Mouse (Mus musculus) intestine, embryonic 16.5 days (tissue): ENCODE results near the gene Megf8. TPM values are rescaled to one million over a fixed set of nuclear protein-coding genes. Genes with fewer than 3 reads are reported as not detected.
A peak's percentile ranks its signal among the peaks of the same experiment; 100 is the strongest.

Experiments
- ATAC-seq: fragments of 200-750 bp; cut with Nextera tagmentation; 2 replicates; pipeline ENCODE4 v1.8.0; 2017; ENCODE audit warnings: moderate TSS enrichment, moderate library complexity
- H3K27ac ChIP-seq: fragments of 300-500 bp; sonication (generic); 2 replicates; pipeline ENCODE4 v1.5.1; 2014; ENCODE audit warnings: mild to moderate bottlenecking, low read length
- H3K27me3 ChIP-seq: fragments of 300-500 bp; sonication (generic); replicated peaks from 2 replicates; pipeline ENCODE4 v1.6.1; 2014; ENCODE audit warnings: low read length, control low read depth, mixed read lengths; ENCODE audit not compliant: control insufficient read depth, insufficient read depth
- H3K36me3 ChIP-seq: fragments of 300-500 bp; sonication (generic); 2 replicates; pipeline ENCODE4 v1.6.1; 2014; ENCODE audit warnings: low read length, control low read depth; ENCODE audit not compliant: control insufficient read depth, insufficient read depth
- H3K4me1 ChIP-seq: fragments of 300-500 bp; sonication (generic); 2 replicates; pipeline ENCODE4 v1.6.1; 2014; ENCODE audit warnings: low read length, control low read depth, mixed read lengths; ENCODE audit not compliant: control insufficient read depth, insufficient read depth
- H3K4me2 ChIP-seq: fragments of 300-500 bp; sonication (generic); 2 replicates; pipeline ENCODE4 v1.6.1; 2014; ENCODE audit warnings: low read depth, low read length, control low read depth
- H3K4me3 ChIP-seq: fragments of 300-500 bp; sonication (generic); 2 replicates; pipeline ENCODE4 v1.5.1; 2014; ENCODE audit warnings: mild to moderate bottlenecking, low read length
- H3K9ac ChIP-seq: fragments of 300-500 bp; sonication (generic); 2 replicates; pipeline ENCODE4 v1.6.1; 2014; ENCODE audit warnings: low read depth, low read length
- H3K9me3 ChIP-seq: fragments of 300-500 bp; sonication (generic); 2 replicates; pipeline ENCODE4 v1.6.1; 2016; ENCODE audit warnings: low read length, control low read depth; ENCODE audit not compliant: control insufficient read depth
- WGBS: fragments of 180-500 bp; shearing (Covaris S2); extraction: QIAGEN DNeasy Blood & Tissue Kit; methylation state at CpG from one replicate; pipeline ENCODE4 v1.1.7; 2014; 5-methylcytosine and 5-hydroxymethylcytosine counted together
- polyA plus RNA-seq: library from polyadenylated mRNA; unstranded; fragments of >200 nt; fragmentation: Nextera tagmentation; extraction: Ambion mirVana; gene quantifications from 2 replicates; pipeline ENCODE4 v1.2.1, GENCODE M21; 2015

Megf8 gene
- 6.8 and 7.1 TPM in 2 replicates for polyA plus RNA-seq

DNA sequence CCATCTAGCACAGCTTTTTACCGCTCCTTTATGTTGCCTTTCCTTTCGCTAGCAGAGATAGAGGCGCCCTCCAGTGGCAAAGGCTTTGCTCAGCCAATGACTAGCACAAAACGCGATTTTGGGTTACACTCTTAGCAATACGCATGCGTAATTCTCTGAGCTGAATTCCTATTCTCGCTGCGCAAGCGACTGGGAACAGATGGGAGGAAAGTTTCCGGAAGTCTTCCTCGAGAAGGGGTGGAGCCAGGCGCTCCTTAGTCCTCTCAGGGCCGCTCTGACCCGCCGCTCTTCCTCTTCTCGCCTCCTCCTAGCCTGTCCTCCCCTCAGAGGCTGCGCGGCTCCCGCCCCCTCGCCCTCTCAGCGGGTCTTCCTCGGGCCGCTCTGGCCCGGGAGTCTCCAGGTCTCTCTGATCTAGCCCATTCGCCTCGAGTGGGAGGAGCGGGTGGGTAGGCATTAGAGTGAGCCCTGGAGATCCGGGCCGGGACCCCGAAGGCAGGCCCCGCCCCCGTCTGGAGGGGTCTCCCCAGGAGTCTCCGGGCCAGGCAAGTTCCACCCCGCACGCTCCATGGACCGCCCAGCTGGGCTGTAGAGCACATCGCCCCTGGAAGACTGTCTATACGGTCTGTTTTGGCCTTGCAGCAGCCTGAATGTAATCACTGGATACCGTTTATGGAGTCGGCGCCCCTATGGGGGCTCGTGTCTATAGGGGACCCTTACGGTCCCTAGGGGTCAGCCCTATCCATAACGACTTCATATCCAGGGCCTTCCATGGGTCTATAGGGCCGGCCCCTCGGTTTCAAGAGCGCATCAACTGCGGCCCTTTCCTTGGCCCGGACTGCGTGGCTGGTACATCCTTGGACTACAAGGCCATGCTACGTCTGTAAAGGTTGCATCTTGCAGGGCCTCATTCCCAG is at the start of gene Megf8:
TSS of gene Megf8 (plus strand) at position 633 of the 914 bp plus-strand sequence.
- Histone ChIP-seq H3K4me2 (peak within 1 kb of the TSS; percentile 93), H3K36me3 (no peaks in the 10 kb centered on the region), H3K4me3 (peak within 1 kb of the TSS; percentile 60), H3K9me3 (no peaks in the 10 kb centered on the region), H3K27me3 (peaks cover 33% of the 10 kb centered on the region), H3K4me1 (peaks cover 27% of the 10 kb centered on the region), H3K27ac (peak within 1 kb of the TSS; percentile 67), H3K9ac (peak within 1 kb of the TSS; percentile 84)
- WGBS = 1% methylated on average over 52 of the region's 52 CpGs
- ATAC-seq = peak; percentile 98

GRCm38 (mm10) chr7:25267301-25267750 is 49.6 kb upstream of the Megf8 start, which contains the start of gene Cic:
TSS of gene Cic (plus strand) at chr7:25267704.
- peak within 1 kb of the TSS; percentile 94 for H3K9ac ChIP-seq
- H3K4me2 ChIP-seq = peak within 1 kb of the TSS; percentile 80
- H3K27me3 ChIP-seq = no peaks in the 10 kb centered on the region
- peak; percentile 88 for ATAC-seq
- 0% methylated on average over 29 of the region's 29 CpGs for WGBS
- peaks cover 19% of the 10 kb centered on the region for H3K4me1 ChIP-seq
- H3K36me3 ChIP-seq = no peaks in the 10 kb centered on the region; the same call in 1 of the 2 replicates
- peak within 1 kb of the TSS; percentile 81 for H3K27ac ChIP-seq
- peak within 1 kb of the TSS; percentile 87 for H3K4me3 ChIP-seq
- no peaks in the 10 kb centered on the region for H3K9me3 ChIP-seq

DNA sequence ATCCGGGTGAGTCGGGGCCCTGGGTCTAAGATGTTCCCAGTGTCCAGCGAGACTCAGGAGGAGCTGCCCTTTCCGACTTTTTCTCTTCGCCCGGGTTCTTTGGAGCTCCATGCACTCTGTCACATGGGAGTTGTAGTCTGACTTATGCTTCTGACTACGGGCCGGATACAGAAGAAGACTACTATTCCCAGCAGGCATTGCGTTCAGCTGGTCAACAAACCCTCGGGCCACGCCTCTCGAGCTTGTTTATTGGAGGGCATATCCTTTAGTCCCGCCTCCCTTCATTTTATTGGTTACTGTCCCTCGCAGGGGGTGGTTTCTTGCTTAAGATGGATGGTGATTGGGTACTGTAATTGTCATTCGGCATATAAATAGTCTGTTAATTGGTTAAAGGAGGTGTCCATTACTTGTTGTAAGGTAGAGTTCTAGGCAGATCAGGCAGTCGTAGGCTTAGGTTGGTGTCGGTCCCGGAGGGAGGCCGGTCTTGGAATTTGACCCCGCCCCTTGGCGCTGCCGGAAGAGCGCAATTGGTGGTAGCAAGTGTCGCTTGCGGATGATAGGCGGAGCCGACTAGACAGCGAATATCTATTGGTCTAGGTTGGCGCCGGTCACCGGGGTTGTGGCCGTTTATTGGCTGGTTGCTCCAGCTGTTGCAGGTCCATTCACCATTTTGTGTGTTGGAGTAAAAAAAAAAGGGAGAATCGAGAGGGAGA is 49.1 kb upstream of the Megf8 start:
- under 1% methylated on average over 33 of the region's 33 CpGs for WGBS

GRCm38 (mm10) chr7:25268588-25268987 is 48.4 kb upstream of the Megf8 start:
- H3K4me2 ChIP-seq = peak overlapping the region; percentile 80
- peak overlapping the region; percentile 94 for H3K9ac ChIP-seq
- peaks cover 22% of the 10 kb centered on the region for H3K4me1 ChIP-seq
- no peaks in the 10 kb centered on the region for H3K27me3 ChIP-seq
- peak overlapping the region; percentile 87 for H3K4me3 ChIP-seq
- 3% methylated on average over 7 of the region's 7 CpGs for WGBS
- H3K27ac ChIP-seq = peak overlapping the region; percentile 79
- H3K36me3 ChIP-seq = peaks cover 2% of the 10 kb centered on the region
- ATAC-seq = no peak
- no peaks in the 10 kb centered on the region for H3K9me3 ChIP-seq

More for the DNA sequence above, 49.1 kb upstream of the Megf8 start:
- peak overlapping the region; percentile 87 for H3K4me3 ChIP-seq
- peak overlapping the region; percentile 80 for H3K4me2 ChIP-seq
- H3K9me3 ChIP-seq = no peaks in the 10 kb centered on the region
- peak overlapping the region; percentile 81 for H3K27ac ChIP-seq
- ATAC-seq = peak; percentile 96
- no peaks in the 10 kb centered on the region; the same call in 1 of the 2 replicates for H3K36me3 ChIP-seq
- peak overlapping the region; percentile 94 for H3K9ac ChIP-seq
- peaks cover 19% of the 10 kb centered on the region for H3K4me1 ChIP-seq
- no peaks in the 10 kb centered on the region for H3K27me3 ChIP-seq

GRCm38 (mm10) chr7:25269029-25269428 is 47.9 kb upstream of the Megf8 start:
- peak overlapping the region; percentile 17 for H3K27ac ChIP-seq

GRCm38 (mm10) chr7:25269545-25270271 is 47.3 kb upstream of the Megf8 start:
- Histone ChIP-seq H3K36me3 (peaks cover 2% of the 10 kb centered on the region), H3K4me2 (peak overlapping the region; percentile 20; the same call in 1 of the 2 replicates), H3K9ac (peak overlapping the region; percentile 94), H3K27me3 (no peaks in the 10 kb centered on the region), H3K4me3 (0 out of 2 replicates have a peak overlapping the region, but pooled peaks have one; percentile 87), H3K4me1 (peaks cover 30% of the 10 kb centered on the region), H3K27ac (peak overlapping the region; percentile 17), H3K9me3 (no peaks in the 10 kb centered on the region)
- no peak for ATAC-seq
- WGBS = 78% methylated on average over 8 of the region's 8 CpGs

More at GRCm38 (mm10) chr7:25269029-25269428, 47.9 kb upstream of the Megf8 start:
- ATAC-seq = no peak
- peak overlapping the region; percentile 94 for H3K9ac ChIP-seq
- H3K36me3 ChIP-seq = peaks cover 2% of the 10 kb centered on the region
- peaks cover 26% of the 10 kb centered on the region for H3K4me1 ChIP-seq
- no peaks in the 10 kb centered on the region for H3K9me3 ChIP-seq
- H3K27me3 ChIP-seq = no peaks in the 10 kb centered on the region
- 42% methylated on average over 4 of the region's 4 CpGs for WGBS
- H3K4me2 ChIP-seq = peak overlapping the region; percentile 80
- H3K4me3 ChIP-seq = peak overlapping the region; percentile 87

- peaks cover 2% of the 10 kb centered on the region for H3K36me3 ChIP-seq
- H3K27ac ChIP-seq = no peak overlapping the region
- H3K27me3 ChIP-seq = no peaks in the 10 kb centered on the region
- peaks cover 40% of the 10 kb centered on the region for H3K4me1 ChIP-seq
- no peak overlapping the region for H3K4me2 ChIP-seq
- H3K9me3 ChIP-seq = no peaks in the 10 kb centered on the region
- ATAC-seq = no peak
- no peak overlapping the region for H3K4me3 ChIP-seq
- 90% methylated on average over 35 of the region's 35 CpGs for WGBS
- no peak overlapping the region for H3K9ac ChIP-seq
Observed at GRCm38 (mm10) chr7:25270652-25271633, 46.0 kb upstream of the Megf8 start.
